Mouse (Mus musculus) heart, adult 8-10 months (tissue): Measurements from ENCODE around the gene Vps45. TPM values are rescaled to one million over a fixed set of nuclear protein-coding genes. Genes with fewer than 3 reads are reported as not detected.

Source experiments
- total RNA-seq, 4 experiments: library from RNA; stranded (reverse); gene quantifications; 2 replicates each; pipeline ENCODE4 v1.2.4; 2022

Vps45 gene
- total RNA-seq, 4 experiments from 2014 or later = 27.2 to 33.8 (median 30.0) TPM

Other genes starting within 250 kb of the Vps45 start
- gene Rprd2, start 239.6 kb downstream of the Vps45 start, total RNA-seq = 10 to 100 TPM; 39.1 to 47.6 (median 41.0) TPM
- gene Prpf3, start 202.6 kb downstream of the Vps45 start, total RNA-seq = 10 to 100 TPM; 13.9 to 22.5 (median 21.3) TPM
- 100 to 1,000 TPM; 312 to 354 (median 350) TPM for gene Mrps21, start 186.9 kb downstream of the Vps45 start, total RNA-seq
- 10 to 100 TPM; 12.0 to 58.8 (median 26.9) TPM for gene Ciart, start 176.2 kb downstream of the Vps45 start, total RNA-seq
- gene BC028528, start 166.5 kb downstream of the Vps45 start, total RNA-seq = 10 to 100 TPM in 2 of 4 experiments, 1 to 10 TPM in 2; 6.3 to 12.0 (median 8.4) TPM
- gene Aph1a, start 164.5 kb downstream of the Vps45 start, total RNA-seq = 100 to 1,000 TPM; 102 to 115 (median 107) TPM
- 100 to 1,000 TPM; 170 to 196 (median 181) TPM for gene Car14, start 153.8 kb downstream of the Vps45 start, total RNA-seq
- gene Anp32e, start 129.2 kb downstream of the Vps45 start, total RNA-seq = 10 to 100 TPM; 76.7 to 95.7 (median 82.9) TPM
- gene Plekho1, start 62.5 kb downstream of the Vps45 start, total RNA-seq = 10 to 100 TPM; 55.7 to 68.3 (median 61.1) TPM
- 10 to 100 TPM; 55.4 to 63.1 (median 59.8) TPM for gene Otud7b, start 46.1 kb upstream of the Vps45 start, total RNA-seq
- 1 to 10 TPM; 1.7 to 3.0 (median 2.2) TPM for gene Mtmr11, start 103.5 kb upstream of the Vps45 start, total RNA-seq
- gene Sf3b4, start 113.9 kb upstream of the Vps45 start, total RNA-seq = 10 to 100 TPM; 14.1 to 17.2 (median 16.2) TPM
- gene Sv2a, start 122.7 kb upstream of the Vps45 start, total RNA-seq = 1 to 10 TPM; 1.6 to 7.0 (median 4.2) TPM
- 10 to 100 TPM; 24.1 to 35.6 (median 29.8) TPM for gene Bola1, start 161.2 kb upstream of the Vps45 start, total RNA-seq
- 1 to 10 TPM; 1.4 to 3.6 (median 2.9) TPM for gene Hist2h2ab, start 161.4 kb upstream of the Vps45 start, total RNA-seq
- gene Hist2h2ac, start 162.4 kb upstream of the Vps45 start, total RNA-seq = 10 to 100 TPM; 17.5 to 26.5 (median 24.3) TPM
- 10 to 100 TPM in 2 of 4 experiments, 1 to 10 TPM in 2; 8.3 to 10.2 (median 9.8) TPM for gene Hist2h2be, start 162.7 kb upstream of the Vps45 start, total RNA-seq
- 1 to 10 TPM; 4.1 to 8.4 (median 6.8) TPM for gene Hist2h3c2, start 180.7 kb upstream of the Vps45 start, total RNA-seq
- gene Hist2h2aa2, start 181.8 kb upstream of the Vps45 start, total RNA-seq = 100 to 1,000 TPM; 141 to 256 (median 216) TPM
- 10 to 100 TPM in 3 of 4 experiments, 1 to 10 TPM in 1; 8.5 to 81.5 (median 26.6) TPM for gene Hist2h2aa1, start 187.0 kb upstream of the Vps45 start, total RNA-seq
- not detected for gene Hist2h3c1, start 188.2 kb upstream of the Vps45 start, total RNA-seq
- 10 to 100 TPM; 10.8 to 16.2 (median 12.3) TPM for gene Hist2h4, start 204.8 kb upstream of the Vps45 start, total RNA-seq
- gene Hist2h3b, start 210.2 kb upstream of the Vps45 start, total RNA-seq = 10 to 100 TPM; 12.2 to 24.7 (median 15.9) TPM
- 10 to 100 TPM; 28.0 to 42.3 (median 33.7) TPM for gene Hist2h2bb, start 211.3 kb upstream of the Vps45 start, total RNA-seq
- 1 to 10 TPM in 1 of 4 experiments, under 1 TPM in 3; 0.38 to 1.1 (median 0.66) TPM for gene Fcgr1, start 235.5 kb upstream of the Vps45 start, total RNA-seq